Mouse (Mus musculus): ENCODE measurements around the gene Ptprn2.

GRCm38 (mm10) chr12:116515824-116516223, 30.3 kb downstream of the Ptprn2 start:
- TF ChIP-seq CTCF (IDR thresholded peaks at IDR 0.05; ENCODE audit: borderline replicate concordance, control insufficient read depth, extremely low read depth, insufficient read depth, low read length, poor library complexity) (no peak), POLR2A (IDR thresholded peaks at IDR 0.05; ENCODE audit: control insufficient read depth, extremely low read depth, insufficient read depth, low read length, poor library complexity) (no peak)
